Mouse (Mus musculus) heart, adult 11 months (tissue): Measurements from ENCODE around the gene Med17.

Source experiments
- DNase-seq: peaks from one replicate; pipeline ENCODE4 v3.0.0; 2022

Med17 gene

DNA sequence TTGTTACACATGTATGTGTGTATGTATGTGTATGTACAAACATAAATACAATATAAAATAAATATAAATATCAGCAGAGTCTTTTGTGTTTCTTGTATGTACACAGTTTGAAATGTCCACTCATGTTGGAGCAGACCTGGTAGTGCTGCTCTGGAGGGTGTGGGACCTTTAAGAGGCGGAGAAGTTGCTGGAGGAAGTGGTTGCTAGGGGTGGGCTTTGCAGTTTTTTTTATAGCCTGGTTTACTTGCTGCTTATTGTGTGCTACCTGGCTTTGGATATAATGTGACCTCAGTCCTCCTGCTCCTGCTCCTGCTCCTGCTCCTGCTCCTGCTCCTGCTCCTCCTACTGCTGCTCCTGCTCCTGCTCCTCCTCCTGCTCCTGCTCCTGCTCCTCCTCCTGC, 46.1 kb downstream of the Med17 start:
- DNase-seq: peak; percentile 1

DNA sequence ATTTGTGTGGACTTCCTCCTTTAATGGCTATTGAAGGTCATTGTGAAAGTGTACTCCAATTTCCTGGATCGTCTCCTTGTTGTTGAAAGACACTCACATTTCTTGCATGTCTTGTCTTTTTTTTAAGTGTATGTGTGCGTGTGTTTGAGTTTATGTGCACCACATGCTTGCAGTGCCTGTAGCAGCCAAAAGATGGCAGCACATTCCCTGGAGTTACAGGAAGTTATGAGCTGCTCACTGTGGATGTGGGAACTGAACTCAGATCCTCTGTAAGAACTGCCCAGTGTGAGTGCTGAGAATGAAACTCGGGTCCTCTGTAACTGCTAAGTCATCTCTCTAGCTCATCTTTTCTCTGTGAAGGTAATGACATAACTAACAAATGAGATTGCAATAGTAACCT, 47.3 kb downstream of the Med17 start:
- DNase-seq: peak; percentile 54

DNA sequence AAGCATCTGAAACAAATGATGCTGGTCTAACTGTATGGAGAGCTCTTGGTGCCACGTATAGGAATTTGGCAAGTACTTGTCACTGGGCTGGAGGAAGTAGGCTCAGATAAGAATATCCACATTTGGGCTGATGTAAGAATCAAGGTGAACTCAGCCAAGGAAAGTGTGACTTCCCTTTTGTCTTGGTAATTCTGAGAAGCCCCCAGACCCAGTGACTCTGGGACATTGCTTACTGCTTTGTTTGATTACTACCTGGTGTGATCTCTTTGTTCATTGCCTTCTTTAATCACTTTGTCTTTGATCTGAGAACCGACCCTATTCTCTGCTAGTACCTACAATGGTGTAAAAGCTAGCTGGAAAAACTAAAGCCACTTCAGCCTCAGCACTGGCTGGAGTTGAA, 54.8 kb downstream of the Med17 start:
- peak; percentile 48 for DNase-seq

DNA sequence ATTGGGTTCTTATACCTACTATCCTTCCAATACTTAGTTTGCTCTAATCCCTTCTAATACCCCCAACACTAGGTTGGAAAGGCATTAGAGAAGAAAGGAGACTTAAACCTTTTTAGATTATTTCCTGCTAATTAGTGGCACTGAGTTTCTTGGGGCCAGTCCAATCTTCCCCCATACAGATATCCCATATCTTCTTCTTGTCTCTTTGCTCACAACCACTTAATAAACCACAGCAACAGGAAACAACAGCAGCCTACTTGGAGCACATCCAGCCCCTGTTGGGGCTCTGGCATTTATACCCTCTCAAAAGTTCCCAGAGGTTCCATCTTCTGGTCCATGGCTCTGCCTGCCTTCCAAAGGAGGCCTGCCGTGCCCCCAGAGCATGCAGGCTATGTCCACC, 66.0 kb downstream of the Med17 start:
- peak; percentile 83 for DNase-seq

DNA sequence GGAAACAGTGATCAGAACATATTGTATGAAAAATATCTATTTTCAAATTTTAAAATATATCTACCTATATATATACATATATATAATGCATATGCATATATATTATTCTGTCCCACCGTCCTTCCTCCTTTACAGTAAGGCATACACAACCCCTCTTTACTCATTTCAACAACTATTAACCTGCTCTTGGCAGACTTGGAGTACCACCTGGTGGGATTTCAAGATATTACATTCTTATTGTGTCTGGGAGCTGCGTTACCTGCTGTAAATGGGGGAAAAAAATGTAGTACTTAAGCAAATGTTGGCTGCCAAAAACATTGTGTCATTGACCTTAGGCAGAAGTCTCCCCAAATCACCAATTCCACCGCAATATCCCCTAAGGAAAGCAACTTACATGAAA, 67.9 kb downstream of the Med17 start:
- DNase-seq: peak; percentile 67
